Mouse (Mus musculus): ENCODE measurements around the gene Ucp2.

DNA sequence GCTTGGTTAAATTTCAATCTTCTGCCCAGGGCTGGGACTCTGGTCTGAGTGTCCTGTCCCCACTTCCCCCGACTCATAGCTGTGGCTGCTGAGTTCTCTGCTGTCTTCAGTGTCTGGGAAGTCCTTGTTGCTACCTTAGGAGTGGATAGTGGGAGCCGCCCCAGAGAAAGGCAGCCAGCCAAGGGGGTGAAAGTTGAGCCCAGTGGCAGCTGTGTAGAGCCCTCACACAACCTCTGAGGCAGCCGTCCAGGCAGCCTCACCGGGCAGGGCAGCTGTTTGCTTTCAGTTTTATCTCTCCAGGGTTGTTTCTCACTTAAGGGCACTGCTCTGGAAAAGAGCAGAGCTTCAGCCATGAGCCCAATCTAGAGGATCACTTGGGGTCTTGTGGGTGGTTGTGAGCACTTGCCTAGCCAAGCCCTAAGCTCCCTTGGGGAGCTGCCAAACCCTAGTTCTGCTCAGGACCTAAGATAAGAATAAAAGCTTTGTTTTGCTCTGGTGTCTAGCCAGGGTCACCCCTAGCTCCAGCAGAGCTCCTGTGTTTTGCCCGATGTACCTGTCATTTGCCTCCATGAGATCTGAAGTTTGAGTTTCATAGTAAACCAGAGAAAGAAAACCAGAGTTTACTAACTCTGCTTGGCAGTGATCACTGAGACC lies 27.4 kb upstream of the Ucp2 start:
- no peak for TF ChIP-seq MAFK (IDR thresholded peaks at IDR 0.05; ENCODE audit: insufficient read depth, low read depth, low read length)
- TF ChIP-seq ZC3H11A (IDR thresholded peaks at IDR 0.05; ENCODE audit: borderline replicate concordance, low read depth, low read length): no peak

All from ES-E14 (cell line).